Mouse (Mus musculus): ENCODE measurements at regions not wholly inside any gene's neighbourhood (a gene's known extent, or its start where the extent isn't known, plus 50 kb on each side); places are given as distances from the start of the nearest gene placed in this dataset.

- TF ChIP-seq CTCF (IDR thresholded peaks at IDR 0.05; ENCODE audit: control insufficient read depth, insufficient read depth, insufficient replicate concordance, low read depth, low read length) = no peak
- TF ChIP-seq POLR2A (IDR thresholded peaks at IDR 0.05; ENCODE audit: control insufficient read depth, low read depth, low read length) = no peak
Observed at GRCm38 (mm10) chr11:19847910-19848309, 76.3 kb upstream of the Spred2 start.

Data from testis, adult 2 months (tissue).